Mouse (Mus musculus): Measurements from ENCODE around the gene Nrtn. TPM values are rescaled to one million over a fixed set of nuclear protein-coding genes. Genes with fewer than 3 reads are reported as not detected.

Gene Nrtn
- total RNA-seq, 2 experiments from 2014 or later: 1.8 to 2.4 TPM

DNA sequence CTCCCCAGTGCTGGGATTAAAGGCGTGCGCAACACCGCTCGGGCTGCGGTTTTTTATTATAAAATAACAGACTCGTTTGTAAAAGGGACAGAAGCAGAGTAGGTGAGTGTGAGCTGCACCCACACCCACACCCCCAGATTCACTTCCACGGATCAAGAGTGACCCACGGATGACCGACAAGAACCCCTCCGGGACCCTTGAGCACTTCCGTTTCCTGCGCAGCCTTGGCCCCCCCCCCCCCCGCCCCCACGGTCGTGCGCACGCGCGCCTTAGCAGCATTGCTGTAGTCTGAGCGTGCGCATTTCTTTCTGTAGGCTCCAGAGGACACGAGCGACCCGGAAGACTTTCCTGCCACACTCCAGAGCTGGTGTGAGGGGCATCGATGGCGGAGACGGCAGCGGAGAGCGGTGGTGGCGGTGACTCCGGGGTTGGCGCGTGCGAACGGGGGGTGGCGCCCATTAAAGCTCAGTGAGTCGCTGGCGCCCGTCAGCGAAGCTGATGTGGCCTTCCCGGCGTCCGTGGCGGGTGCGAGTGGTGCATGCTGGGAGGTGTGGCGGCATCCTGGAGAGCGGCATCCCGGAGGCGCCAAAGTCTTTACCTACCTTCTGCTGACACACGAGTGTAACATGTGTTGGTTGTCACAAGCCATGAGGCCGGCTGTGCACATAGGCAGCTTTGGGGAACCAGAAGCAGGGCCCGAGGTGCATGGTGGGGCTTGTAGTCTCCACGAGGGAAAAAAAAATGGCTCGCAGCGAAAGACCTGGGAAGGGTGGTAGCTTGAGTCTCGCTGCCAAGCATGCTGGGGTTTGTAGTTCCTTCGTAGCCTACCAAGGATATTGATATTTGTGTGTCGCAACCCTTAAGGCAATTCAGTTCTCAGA is 7.4 kb upstream of the Nrtn start, which contains the start of gene Dus3l:
Gene Dus3l, plus strand, starts transcription at position 284 of the 881 bp plus-strand sequence.
- intact Hi-C loops (cut with DNase I): loop anchor here (5.0 kb wide), 1 partner anchor 47 kb away; the partner anchor contains the start of genes Ndufa11 and Vmac
- peak; percentile 84 to 88 for DNase-seq (ENCODE audit: extremely low spot score in 1 of 2, low spot score in 2 of 2)

DNA sequence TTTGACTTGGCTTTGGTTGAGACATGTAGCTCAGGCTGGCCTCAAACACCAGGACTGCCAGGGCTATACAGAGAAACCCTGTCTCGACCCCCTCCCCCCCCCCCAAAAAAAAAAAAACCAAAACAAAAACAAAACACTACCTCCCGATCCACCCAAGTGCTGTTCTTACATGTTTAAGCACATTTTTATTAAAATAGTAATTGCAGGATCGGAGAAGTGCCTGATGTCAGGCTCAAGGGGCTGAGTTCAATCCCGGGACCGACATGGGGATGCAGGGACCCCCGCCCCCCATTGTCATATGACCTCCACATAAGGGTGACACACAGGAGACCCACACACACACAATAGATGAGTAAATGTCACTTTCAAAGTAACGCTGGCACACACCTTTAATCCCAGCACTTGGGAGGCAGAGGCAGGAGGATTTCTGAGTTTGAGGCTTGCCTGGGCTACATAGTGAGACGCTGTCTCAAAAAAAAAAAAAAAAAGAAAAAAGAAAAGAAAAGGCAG is 6.5 kb upstream of the Nrtn start:
- intact Hi-C loops (cut with DNase I): loop anchor here (5.0 kb wide), 1 partner anchor 46 kb away; the partner anchor contains the start of genes Ndufa11 and Vmac
- DNase-seq (ENCODE audit: extremely low spot score in 1 of 2, low spot score in 2 of 2): no peak

DNA sequence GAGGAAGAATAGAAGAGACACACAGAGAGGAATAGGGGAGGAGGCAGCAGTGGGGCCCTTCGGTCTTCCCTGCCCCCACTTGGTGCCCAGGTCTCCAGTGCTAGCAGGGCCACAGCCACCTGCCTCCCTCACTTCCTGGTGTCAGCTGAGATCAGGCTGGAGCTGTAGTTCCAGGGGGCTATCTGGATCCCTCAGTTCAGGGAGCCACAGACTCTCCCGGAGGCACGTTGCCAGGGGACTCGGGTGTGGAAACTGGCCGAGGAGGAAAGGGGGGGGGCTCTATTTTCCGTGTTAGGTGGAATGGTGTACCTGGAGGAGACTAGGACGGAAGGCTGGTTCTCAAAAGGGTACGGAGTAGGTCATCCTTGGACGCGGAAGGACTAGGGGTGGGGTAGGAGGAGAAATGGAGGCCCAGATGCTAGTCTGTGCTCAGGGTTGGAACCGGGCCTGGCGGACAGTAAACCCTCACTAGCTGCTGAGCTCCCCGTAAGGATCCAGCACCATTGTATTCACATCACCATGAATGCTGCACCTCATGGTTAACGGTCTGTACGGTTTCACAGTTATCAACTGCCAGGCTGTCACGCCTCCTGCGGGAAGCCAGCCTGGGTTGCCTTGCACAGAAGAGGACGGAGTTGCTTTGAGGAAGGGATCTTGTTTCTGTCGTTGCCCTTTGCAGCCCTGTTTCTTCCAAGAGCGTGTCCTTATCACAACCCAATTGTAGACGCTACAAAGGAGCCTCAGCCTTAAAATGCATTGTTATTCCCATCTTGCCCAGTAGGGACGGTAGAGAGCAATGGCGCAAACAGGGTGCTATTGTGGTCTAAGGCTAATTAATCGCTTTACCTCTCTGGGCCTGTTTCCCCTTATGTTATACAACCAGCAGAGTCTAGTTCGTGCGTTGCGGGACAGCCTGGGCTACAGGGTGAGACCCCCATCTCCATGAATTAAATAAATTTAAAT is 5.7 kb upstream of the Nrtn start:
- DNase-seq (ENCODE audit: extremely low spot score in 1 of 2, low spot score in 2 of 2): peak in 1 of 2 experiments; percentile 61
- intact Hi-C loops (cut with DNase I): loop anchor here (5.0 kb wide), 1 partner anchor 46 kb away; the partner anchor contains the start of genes Ndufa11 and Vmac

DNA sequence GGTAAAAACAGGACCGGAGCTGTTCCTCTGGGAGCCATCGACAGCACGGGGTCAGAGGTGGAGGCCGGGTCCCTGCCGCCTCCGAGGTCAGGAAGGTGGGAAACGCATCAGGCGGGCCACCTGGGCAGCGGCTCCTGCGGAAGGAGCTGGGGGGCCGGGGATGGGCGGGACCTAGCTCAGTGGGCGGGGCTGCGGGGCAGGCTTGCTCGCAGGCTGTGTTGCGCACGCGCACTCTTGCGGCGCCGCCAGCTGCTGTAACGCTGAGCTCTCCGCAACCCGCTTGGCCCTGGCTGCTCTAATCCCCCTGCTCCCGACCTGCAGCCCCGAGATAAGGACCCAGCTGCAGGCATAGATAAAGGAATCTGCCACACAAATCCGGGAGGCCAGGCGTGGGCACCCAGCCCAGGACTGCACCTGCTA is 4.7 kb upstream of the Nrtn start:
- DNase-seq (ENCODE audit: extremely low spot score in 1 of 2, low spot score in 2 of 2): peak; percentile 77 to 93
- intact Hi-C loops (cut with DNase I): loop anchor here (5.0 kb wide), 1 partner anchor 45 kb away; the partner anchor contains the start of genes Ndufa11 and Vmac

DNA sequence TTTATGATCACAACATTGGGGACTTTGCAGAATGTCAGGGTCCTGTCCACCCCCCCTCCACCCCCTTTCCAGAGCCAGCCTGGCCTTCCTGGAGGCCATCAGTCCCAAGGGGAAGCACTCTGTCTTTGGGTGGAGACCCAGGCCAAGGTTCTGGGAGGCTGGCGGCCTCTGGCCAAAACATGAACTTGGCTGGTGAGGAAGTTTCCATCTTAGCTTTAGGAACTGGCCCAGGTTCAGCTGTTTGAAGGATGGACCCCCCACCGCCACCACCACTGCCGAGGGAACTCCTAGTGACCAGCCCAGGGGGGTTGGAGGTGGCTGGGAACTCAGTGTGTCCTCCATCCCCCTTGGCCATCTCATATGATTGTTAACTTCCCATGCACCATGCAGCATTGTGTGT is 3.7 kb upstream of the Nrtn start:
- DNase-seq (ENCODE audit: extremely low spot score in 1 of 2, low spot score in 2 of 2): no peak
- intact Hi-C loops (cut with DNase I): loop anchor here (5.0 kb wide), 1 partner anchor 44 kb away; the partner anchor contains the start of genes Ndufa11 and Vmac

DNA sequence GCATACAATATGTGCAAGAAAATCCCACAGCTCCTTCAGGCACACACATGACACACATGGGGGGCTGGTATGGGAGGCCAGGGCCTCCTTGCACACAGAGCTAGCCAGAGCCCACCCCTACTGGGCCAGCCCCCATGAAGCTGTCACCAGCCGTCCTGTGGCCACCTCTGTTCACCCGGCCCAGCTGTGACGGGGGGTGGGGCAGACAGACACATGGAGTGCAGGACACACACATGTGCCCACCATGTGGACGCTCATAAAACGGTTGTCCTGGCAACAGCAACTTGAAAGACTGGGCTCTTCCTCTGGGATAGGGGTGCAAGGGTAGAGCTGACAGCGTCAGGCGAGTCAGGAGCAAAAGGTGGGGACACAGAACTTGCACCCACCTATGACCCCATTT is 1.9 kb upstream of the Nrtn start:
- intact Hi-C loops (cut with DNase I): no loop called here
- peak in 1 of 2 experiments; percentile 60 for DNase-seq (ENCODE audit: extremely low spot score in 1 of 2, low spot score in 2 of 2)

DNA sequence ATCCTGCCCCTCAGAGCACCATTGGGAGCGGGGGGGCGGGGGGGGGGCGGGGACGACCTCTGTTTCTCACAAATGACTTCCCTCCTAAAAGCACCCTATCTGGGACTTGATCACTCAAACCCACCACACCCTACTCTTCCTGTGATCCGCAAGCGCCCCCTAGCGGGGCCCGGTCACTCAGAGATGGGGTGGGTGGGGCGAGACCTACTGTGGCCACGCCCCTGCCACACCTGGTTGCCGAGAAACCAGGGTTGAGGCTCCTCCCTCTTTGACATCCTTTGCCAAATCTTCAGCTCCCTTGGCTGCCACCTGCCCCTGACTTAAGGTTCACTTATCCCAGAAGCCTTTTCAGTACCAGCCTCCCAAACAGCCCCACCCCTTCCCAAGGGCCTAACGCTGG is 802 bp upstream of the Nrtn start:
- intact Hi-C loops (cut with DNase I): no loop called here
- DNase-seq (ENCODE audit: extremely low spot score in 1 of 2, low spot score in 2 of 2): peak in 1 of 2 experiments; percentile 84

DNA sequence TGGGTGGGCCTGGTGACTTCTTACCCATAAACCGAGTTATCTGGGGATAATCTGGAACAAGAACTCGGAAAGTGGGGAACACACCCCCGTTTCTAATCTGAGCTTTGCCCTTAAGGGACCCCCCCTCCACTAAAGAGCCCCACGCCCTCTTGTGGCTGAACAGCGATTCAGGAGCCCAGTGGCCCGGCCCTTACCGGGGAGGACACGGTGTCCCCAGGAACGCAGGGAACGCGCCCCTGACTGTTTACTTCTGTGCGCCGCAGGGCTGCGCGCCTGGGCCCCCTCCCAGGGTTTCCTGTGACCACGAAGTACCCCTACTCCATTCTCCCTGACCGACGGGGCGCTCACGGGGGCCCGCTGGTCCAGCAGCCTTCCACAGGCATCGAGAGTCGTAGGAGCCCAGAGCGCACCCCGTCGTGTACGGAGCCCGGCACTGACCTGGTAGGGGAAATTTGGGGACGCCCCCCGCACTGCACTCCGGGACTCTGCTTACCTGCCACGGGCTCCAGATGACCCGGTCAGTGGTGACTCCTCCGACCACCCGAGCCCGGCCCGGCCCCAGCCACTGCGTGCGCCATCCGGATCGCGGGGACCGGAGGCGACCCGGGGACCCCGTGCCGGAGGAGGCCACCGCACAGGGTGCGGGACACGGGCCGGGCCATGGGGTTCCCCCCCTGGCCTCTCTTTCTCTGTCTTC is 479 bp downstream of the Nrtn start:
- intact Hi-C loops (cut with DNase I): no loop called here
- DNase-seq (ENCODE audit: extremely low spot score in 1 of 2, low spot score in 2 of 2): no peak

DNA sequence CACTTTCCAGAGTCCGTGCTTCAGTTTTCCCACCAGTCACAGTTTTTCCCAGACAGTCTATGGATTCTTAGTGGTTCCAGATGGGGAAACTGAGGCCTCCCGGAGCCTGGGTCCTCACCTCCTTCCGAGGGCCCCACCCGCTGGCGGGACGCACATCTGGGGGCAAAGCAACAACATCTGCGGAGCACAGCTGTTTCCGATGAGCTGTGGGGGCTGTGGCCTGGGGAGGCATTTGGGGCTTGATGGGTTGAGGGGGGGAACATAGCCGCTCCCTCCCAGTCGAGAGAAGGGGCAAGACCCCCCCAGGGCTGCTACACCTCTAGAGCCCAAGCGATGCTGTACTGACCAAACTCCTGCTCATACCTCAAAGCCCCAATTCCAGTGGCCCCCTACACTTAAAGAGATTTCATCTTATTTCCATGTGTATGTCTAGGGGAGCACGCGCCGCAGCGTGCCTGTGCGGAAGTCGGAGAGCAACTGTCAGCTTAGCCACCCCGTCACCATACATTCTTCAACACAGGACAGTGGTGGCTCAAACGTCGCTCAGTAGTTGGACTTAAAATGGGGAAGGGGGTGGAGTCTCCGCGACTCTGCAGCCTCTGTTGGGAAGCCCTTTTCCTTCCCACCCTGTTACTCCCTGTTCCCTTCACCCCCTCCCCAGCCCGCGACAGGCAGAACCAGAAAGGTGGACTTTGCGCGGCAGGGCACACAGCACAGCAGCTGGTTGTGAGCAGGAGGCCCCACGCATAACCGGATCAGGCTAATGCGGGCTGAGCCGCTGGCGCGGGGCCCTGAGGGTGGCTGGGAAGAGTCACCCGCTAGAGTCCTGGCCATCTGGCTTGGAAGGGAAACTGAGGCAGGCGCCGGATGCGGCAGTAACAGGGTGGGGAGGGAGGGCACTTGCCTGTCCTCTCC is 2.8 kb downstream of the Nrtn start:
- intact Hi-C loops (cut with DNase I): no loop called here
- no peak for DNase-seq (ENCODE audit: extremely low spot score in 1 of 2, low spot score in 2 of 2)

DNA sequence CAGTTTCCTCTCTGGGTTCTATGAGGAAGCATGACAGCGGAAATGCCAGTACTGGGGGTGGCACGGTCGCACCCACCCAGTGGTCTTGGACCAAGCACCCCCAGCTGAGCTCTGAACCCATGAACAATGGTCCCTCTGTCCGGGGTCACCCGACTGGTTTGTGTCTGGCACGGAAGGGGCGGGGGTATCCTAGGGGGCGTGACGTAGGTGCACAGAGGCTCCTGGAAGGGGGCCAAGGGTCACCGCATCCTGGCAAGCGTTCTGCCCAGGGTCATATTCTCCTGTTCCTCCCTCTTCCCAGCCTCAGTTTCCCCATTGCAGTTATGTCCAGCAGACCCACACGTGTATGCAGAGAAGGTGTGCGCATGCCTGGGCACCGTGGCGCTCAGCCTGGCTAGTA is 3.9 kb downstream of the Nrtn start:
- DNase-seq (ENCODE audit: extremely low spot score in 1 of 2, low spot score in 2 of 2): no peak

DNA sequence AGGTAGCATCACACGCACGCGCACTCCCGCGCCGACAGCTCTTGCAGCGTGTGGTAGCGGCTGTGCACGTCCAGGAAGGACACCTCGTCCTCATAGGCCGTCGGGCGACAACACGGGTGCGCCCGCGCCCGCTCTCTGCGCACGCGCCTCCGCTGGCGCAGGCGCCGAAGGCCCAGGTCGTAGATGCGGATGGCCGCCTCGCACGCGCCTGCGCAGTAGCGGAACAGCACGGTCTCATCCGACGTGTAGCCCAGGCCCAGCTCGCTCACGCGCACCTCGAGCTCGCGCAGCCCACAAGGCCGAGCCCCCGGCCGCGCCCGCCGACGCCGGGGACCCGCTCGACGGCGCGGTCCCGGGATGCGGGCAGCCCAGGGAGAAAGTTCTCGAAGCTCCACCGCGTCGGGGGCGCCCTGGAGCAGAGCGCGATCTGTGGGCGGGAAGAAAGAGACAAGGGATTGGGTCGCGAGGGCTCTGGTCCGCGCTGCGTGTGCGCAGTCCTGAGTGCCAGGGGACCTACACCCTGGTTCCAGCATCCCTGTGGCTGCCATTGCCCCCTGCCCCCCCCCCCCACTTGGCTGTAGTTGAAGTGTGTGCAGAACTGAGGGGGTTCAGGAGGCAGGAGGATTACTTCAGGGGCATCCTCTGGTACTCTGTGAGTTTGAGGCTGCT is 5.8 kb downstream of the Nrtn start:
- peak in 1 of 2 experiments; percentile 75 for DNase-seq (ENCODE audit: extremely low spot score in 1 of 2, low spot score in 2 of 2)
- intact Hi-C loops (cut with DNase I): no loop called here

More for the DNA sequence above, 3.9 kb downstream of the Nrtn start:
- intact Hi-C loops (cut with DNase I): no loop called here

DNA sequence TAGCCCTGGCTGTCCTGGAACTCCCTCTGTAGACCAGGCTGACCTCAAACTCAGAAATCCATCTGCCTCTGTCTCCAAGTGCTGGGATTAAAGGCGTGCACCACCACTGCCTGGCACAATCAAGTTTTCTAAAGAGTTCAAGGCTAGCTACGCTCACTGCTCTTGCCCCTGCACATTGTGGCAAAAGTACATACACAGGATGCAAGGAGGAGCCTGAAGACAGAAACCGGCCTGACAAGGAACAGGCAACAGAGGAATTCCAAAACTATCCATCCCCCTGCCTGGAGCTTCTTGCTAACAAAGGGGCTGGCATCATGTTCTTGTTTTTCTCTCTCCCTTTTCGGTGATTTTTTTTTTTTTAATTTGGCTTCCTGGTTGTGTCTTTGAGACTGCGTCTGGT is 13.2 kb downstream of the Nrtn start:
- no peak for DNase-seq (ENCODE audit: extremely low spot score in 1 of 2, low spot score in 2 of 2)
- intact Hi-C loops (cut with DNase I): no loop called here

DNA sequence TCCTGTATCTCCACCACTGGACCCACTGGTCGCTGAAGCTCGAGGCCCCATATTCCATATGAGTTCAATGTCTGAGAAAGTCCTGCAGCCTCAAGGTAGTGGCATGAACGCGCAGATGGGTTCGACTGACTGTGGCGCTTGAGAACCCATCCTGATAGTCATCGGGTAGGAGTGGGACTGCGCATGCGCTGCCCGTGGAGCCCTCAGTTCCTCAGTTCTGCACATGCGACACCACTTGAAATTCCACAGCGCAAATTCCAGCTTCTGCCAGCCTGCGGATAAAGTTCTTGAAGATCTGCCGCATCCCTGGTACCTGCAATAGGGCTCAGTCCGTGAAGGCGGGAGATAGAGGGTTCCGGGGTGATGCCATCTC is 16.6 kb downstream of the Nrtn start:
- intact Hi-C loops (cut with DNase I): no loop called here
- DNase-seq (ENCODE audit: extremely low spot score in 1 of 2, low spot score in 2 of 2): no peak

DNA sequence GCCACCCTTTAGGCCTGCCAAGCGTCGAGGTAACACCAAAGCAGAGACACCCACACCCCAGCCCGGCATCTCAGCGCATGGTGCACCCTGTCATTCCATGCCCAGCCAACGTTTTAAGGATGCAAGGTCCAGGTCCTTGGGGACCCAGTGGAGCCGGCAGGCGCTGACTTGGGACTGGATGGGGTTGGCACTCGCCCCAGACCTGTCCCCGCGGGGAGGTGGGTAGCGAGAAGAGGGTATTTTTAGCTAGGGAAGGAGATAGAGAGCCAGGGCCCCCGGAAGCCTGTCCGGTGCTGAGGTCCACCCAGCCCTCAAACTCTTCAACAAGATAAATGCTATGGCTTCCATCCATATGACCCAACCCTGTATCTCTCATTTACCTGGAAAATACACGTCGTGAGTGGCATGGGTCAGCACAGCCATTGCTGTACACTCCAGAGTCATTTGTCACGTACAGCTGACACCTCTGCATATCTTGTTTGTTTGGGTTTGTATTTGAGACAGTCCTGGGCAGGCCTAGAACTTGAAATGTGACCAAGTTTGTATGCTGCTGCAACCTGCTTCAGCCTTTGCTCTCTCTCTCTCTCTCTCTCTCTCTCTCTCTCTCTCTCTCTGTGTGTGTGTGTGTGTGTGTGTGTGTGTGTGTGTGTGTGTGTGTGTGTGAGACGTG is 17.1 kb downstream of the Nrtn start:
- DNase-seq (ENCODE audit: extremely low spot score in 1 of 2, low spot score in 2 of 2): no peak
- intact Hi-C loops (cut with DNase I): no loop called here

DNA sequence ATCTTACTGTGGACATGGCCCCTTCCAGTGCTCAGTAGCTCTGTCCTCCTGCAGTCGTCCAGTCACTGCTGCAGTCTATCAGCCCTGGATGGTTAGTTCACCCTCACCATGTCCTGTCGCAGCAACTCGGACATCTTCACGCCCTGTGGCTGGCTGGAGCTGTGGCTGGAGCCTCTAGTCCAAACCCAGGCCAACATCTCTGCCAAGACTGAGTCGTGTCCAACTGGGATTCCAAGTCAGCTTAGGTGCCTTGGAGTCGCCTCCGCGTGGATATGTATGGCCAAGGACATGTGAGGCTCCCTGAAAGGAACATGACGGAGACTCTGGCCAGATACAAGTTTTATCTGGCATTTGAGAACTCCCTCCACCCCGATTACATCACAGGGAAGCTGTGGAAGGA is 19.1 kb downstream of the Nrtn start:
- no peak for DNase-seq (ENCODE audit: extremely low spot score in 1 of 2, low spot score in 2 of 2)
- intact Hi-C loops (cut with DNase I): no loop called here

DNA sequence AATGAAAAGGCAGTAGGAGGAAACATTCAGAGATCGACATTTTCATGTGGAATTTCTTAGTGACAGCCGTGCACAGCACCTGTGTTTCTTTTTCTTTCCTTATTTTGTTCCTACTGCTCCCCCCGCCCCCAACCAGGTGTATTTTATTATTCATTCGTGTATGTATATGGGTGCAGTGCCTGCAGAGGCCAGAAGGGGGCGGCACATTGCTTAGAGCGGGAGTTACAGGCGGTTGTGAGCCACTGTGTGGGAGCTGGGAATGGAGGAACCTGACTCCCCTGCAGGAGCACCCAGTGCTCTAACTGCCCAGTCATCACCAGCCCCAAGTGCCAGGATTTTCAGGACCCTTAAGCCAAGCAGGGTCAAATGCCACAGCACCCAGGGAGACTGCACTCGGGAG is 20.8 kb downstream of the Nrtn start:
- no peak for DNase-seq (ENCODE audit: extremely low spot score in 1 of 2, low spot score in 2 of 2)
- intact Hi-C loops (cut with DNase I): no loop called here

All from left cerebral cortex, postnatal 10 days (tissue).